Mouse (Mus musculus): ENCODE data around the gene Nars2. TPM values are rescaled to one million over a fixed set of nuclear protein-coding genes. Genes with fewer than 3 reads are reported as not detected.

Gene Nars2
- polyA plus RNA-seq (2016; fragmentation: Nextera tagmentation; extraction: Ambion mirVana) = 17.8 and 19.2 TPM in 2 replicates

- Histone ChIP-seq H3K27ac (ENCODE audit: poor library complexity, severe bottlenecking) (peak within 1 kb of the TSS; percentile 88), H3K4me2 (peak within 1 kb of the TSS; percentile 71), H3K4me1 (replicated peaks) (peaks cover 10% of the 10 kb centered on the region), H3K9ac (peak within 1 kb of the TSS; percentile 83), H3K4me3 (peak within 1 kb of the TSS; percentile 82), H3K36me3 (no peaks in the 10 kb centered on the region), H3K27me3 (replicated peaks) (no peaks in the 10 kb centered on the region), H3K9me3 (replicated peaks) (0 out of 2 replicates have a peak, but pooled peaks cover 3% of the 10 kb centered on the region)
- WGBS = under 1% methylated on average over 61 of the region's 62 CpGs
- ATAC-seq (ENCODE audit: insufficient number of reproducible peaks, low FRiP score) = peak; percentile 100
These were observed at the start of gene Nars2 for GRCm38 (mm10) chr7:96951281-96952051. TSS of gene Nars2 (plus strand) at chr7:96951505.

GRCm38 (mm10) chr7:96902183-96902582, 49.1 kb upstream of the Nars2 start:
- H3K27me3 ChIP-seq (replicated peaks) = 0 out of 2 replicates have a peak, but pooled peaks cover 11% of the 10 kb centered on the region
- H3K9me3 ChIP-seq (replicated peaks) = no peaks in the 10 kb centered on the region
- WGBS = 47% methylated on average over 5 of the region's 5 CpGs
- no peak for ATAC-seq (ENCODE audit: insufficient number of reproducible peaks, low FRiP score)
- no peak overlapping the region for H3K27ac ChIP-seq (ENCODE audit: poor library complexity, severe bottlenecking)
- no peak overlapping the region for H3K9ac ChIP-seq
- H3K36me3 ChIP-seq = no peaks in the 10 kb centered on the region
- H3K4me1 ChIP-seq (replicated peaks) = peaks cover 21% of the 10 kb centered on the region
- no peak overlapping the region for H3K4me3 ChIP-seq
- no peak overlapping the region for H3K4me2 ChIP-seq

GRCm38 (mm10) chr7:96903088-96903985, 48.0 kb upstream of the Nars2 start:
- H3K27me3 ChIP-seq (replicated peaks) = 0 out of 2 replicates have a peak, but pooled peaks cover 11% of the 10 kb centered on the region
- H3K9ac ChIP-seq = no peak overlapping the region
- H3K4me1 ChIP-seq (replicated peaks) = peaks cover 19% of the 10 kb centered on the region
- no peak overlapping the region for H3K4me3 ChIP-seq
- H3K4me2 ChIP-seq = no peak overlapping the region
- no peaks in the 10 kb centered on the region for H3K9me3 ChIP-seq (replicated peaks)
- 86% methylated on average over 17 of the region's 17 CpGs for WGBS
- no peaks in the 10 kb centered on the region for H3K36me3 ChIP-seq
- H3K27ac ChIP-seq (ENCODE audit: poor library complexity, severe bottlenecking) = no peak overlapping the region
- ATAC-seq (ENCODE audit: insufficient number of reproducible peaks, low FRiP score) = no peak

GRCm38 (mm10) chr7:96904442-96904841, 46.9 kb upstream of the Nars2 start:
- H3K4me3 ChIP-seq = no peak overlapping the region
- no peaks in the 10 kb centered on the region for H3K9me3 ChIP-seq (replicated peaks)
- no peak for ATAC-seq (ENCODE audit: insufficient number of reproducible peaks, low FRiP score)
- H3K27ac ChIP-seq (ENCODE audit: poor library complexity, severe bottlenecking) = no peak overlapping the region
- H3K4me1 ChIP-seq (replicated peaks) = peaks cover 8% of the 10 kb centered on the region
- H3K9ac ChIP-seq = no peak overlapping the region
- 59% methylated on average over 3 of the region's 3 CpGs for WGBS
- H3K4me2 ChIP-seq = no peak overlapping the region
- H3K27me3 ChIP-seq (replicated peaks) = 0 out of 2 replicates have a peak, but pooled peaks cover 17% of the 10 kb centered on the region
- no peaks in the 10 kb centered on the region for H3K36me3 ChIP-seq

- Histone ChIP-seq H3K9me3 (replicated peaks) (no peaks in the 10 kb centered on the region), H3K27ac (ENCODE audit: poor library complexity, severe bottlenecking) (no peak overlapping the region), H3K27me3 (replicated peaks) (peaks cover 22% of the 10 kb centered on the region; the same call in 1 of the 2 replicates), H3K4me1 (replicated peaks) (peaks cover 5% of the 10 kb centered on the region; the same call in 1 of the 2 replicates), H3K9ac (no peak overlapping the region), H3K4me3 (no peak overlapping the region), H3K36me3 (no peaks in the 10 kb centered on the region), H3K4me2 (no peak overlapping the region)
- ATAC-seq (ENCODE audit: insufficient number of reproducible peaks, low FRiP score) = no peak
- WGBS = 76% methylated on average over 1 of the region's 1 CpGs
These were observed 46.4 kb upstream of the Nars2 start for GRCm38 (mm10) chr7:96904936-96905335.

- WGBS = 89% methylated on average over 3 of the region's 3 CpGs
- Histone ChIP-seq H3K36me3 (no peaks in the 10 kb centered on the region), H3K9me3 (replicated peaks) (no peaks in the 10 kb centered on the region), H3K9ac (no peak overlapping the region), H3K4me1 (replicated peaks) (peaks cover 5% of the 10 kb centered on the region; the same call in 1 of the 2 replicates), H3K4me3 (no peak overlapping the region), H3K4me2 (no peak overlapping the region), H3K27ac (ENCODE audit: poor library complexity, severe bottlenecking) (no peak overlapping the region), H3K27me3 (replicated peaks) (peaks cover 24% of the 10 kb centered on the region; the same call in 1 of the 2 replicates)
- ATAC-seq (ENCODE audit: insufficient number of reproducible peaks, low FRiP score) = no peak
These were observed 45.9 kb upstream of the Nars2 start for GRCm38 (mm10) chr7:96905422-96905821.

GRCm38 (mm10) chr7:96906216-96906615, 45.1 kb upstream of the Nars2 start:
- H3K4me3 ChIP-seq = no peak overlapping the region
- no peak for ATAC-seq (ENCODE audit: insufficient number of reproducible peaks, low FRiP score)
- H3K9me3 ChIP-seq (replicated peaks) = no peaks in the 10 kb centered on the region
- H3K27ac ChIP-seq (ENCODE audit: poor library complexity, severe bottlenecking) = no peak overlapping the region
- peaks cover 24% of the 10 kb centered on the region; the same call in 1 of the 2 replicates for H3K27me3 ChIP-seq (replicated peaks)
- H3K4me1 ChIP-seq (replicated peaks) = no peaks in the 10 kb centered on the region; the same call in 1 of the 2 replicates
- H3K9ac ChIP-seq = no peak overlapping the region
- WGBS = 86% methylated on average over 20 of the region's 20 CpGs
- no peak overlapping the region for H3K4me2 ChIP-seq
- H3K36me3 ChIP-seq = no peaks in the 10 kb centered on the region

- Histone ChIP-seq H3K27ac (ENCODE audit: poor library complexity, severe bottlenecking) (no peak overlapping the region), H3K9me3 (replicated peaks) (no peaks in the 10 kb centered on the region), H3K36me3 (no peaks in the 10 kb centered on the region), H3K27me3 (replicated peaks) (peaks cover 40% of the 10 kb centered on the region), H3K4me2 (no peak overlapping the region), H3K4me1 (replicated peaks) (no peaks in the 10 kb centered on the region), H3K4me3 (no peak overlapping the region), H3K9ac (no peak overlapping the region)
- 61% methylated on average over 16 of the region's 16 CpGs for WGBS
- no peak for ATAC-seq (ENCODE audit: insufficient number of reproducible peaks, low FRiP score)
These were observed 43.2 kb upstream of the Nars2 start for GRCm38 (mm10) chr7:96907971-96908680.

GRCm38 (mm10) chr7:96909856-96910255, 41.4 kb upstream of the Nars2 start:
- 73% methylated on average over 5 of the region's 5 CpGs for WGBS
- Histone ChIP-seq H3K4me1 (replicated peaks) (no peaks in the 10 kb centered on the region), H3K4me3 (no peak overlapping the region), H3K9me3 (replicated peaks) (no peaks in the 10 kb centered on the region), H3K27ac (ENCODE audit: poor library complexity, severe bottlenecking) (no peak overlapping the region), H3K36me3 (no peaks in the 10 kb centered on the region), H3K27me3 (replicated peaks) (peaks cover 41% of the 10 kb centered on the region), H3K4me2 (no peak overlapping the region), H3K9ac (no peak overlapping the region)
- ATAC-seq (ENCODE audit: insufficient number of reproducible peaks, low FRiP score) = no peak

GRCm38 (mm10) chr7:96910310-96910960, 40.9 kb upstream of the Nars2 start:
- Histone ChIP-seq H3K4me1 (replicated peaks) (no peaks in the 10 kb centered on the region), H3K36me3 (no peaks in the 10 kb centered on the region), H3K4me3 (no peak overlapping the region), H3K4me2 (no peak overlapping the region), H3K9me3 (replicated peaks) (no peaks in the 10 kb centered on the region), H3K27me3 (replicated peaks) (peaks cover 44% of the 10 kb centered on the region), H3K27ac (ENCODE audit: poor library complexity, severe bottlenecking) (no peak overlapping the region), H3K9ac (no peak overlapping the region)
- 70% methylated on average over 12 of the region's 12 CpGs for WGBS
- ATAC-seq (ENCODE audit: insufficient number of reproducible peaks, low FRiP score) = no peak

Measured in heart, embryonic 12.5 days (tissue).